Mouse (Mus musculus) intestine, embryonic 14.5 days (tissue): Measurements from ENCODE around the gene Zim1. TPM values are rescaled to one million over a fixed set of nuclear protein-coding genes. Genes with fewer than 3 reads are reported as not detected.

Experiments used
- ATAC-seq: fragments of 200-750 bp; cut with Nextera tagmentation; replicated peaks from 2 replicates; pipeline ENCODE4 v1.8.0; 2017; ENCODE audit warnings: low read depth, moderate number of reproducible peaks, moderate TSS enrichment, moderate library complexity; ENCODE audit not compliant: low FRiP score, low TSS enrichment
- DNase-seq: peaks from one replicate; pipeline ENCODE4 v3.0.0-alpha.2; 2018; ENCODE audit warnings: low spot score
- H3K27ac ChIP-seq: fragments of 300-500 bp; sonication (generic); 2 replicates; pipeline ENCODE4 v1.5.1; 2014; ENCODE audit warnings: low read depth, mild to moderate bottlenecking, control low read depth
- H3K27me3 ChIP-seq: fragments of 300-500 bp; sonication (generic); replicated peaks from 2 replicates; pipeline ENCODE4 v1.6.1; 2014; ENCODE audit warnings: low read length, control low read depth; ENCODE audit not compliant: control insufficient read depth, insufficient read depth
- H3K36me3 ChIP-seq: fragments of 300-500 bp; sonication (generic); 2 replicates; pipeline ENCODE4 v1.6.1; 2014; ENCODE audit warnings: low read length, control low read depth; ENCODE audit not compliant: control insufficient read depth, insufficient read depth
- H3K4me1 ChIP-seq: fragments of 300-500 bp; sonication (generic); replicated peaks from 2 replicates; pipeline ENCODE4 v1.6.1; 2014; ENCODE audit warnings: low read length, control low read depth, mixed read lengths; ENCODE audit not compliant: control insufficient read depth, insufficient read depth
- H3K4me2 ChIP-seq: fragments of 300-500 bp; sonication (generic); 2 replicates; pipeline ENCODE4 v1.6.1; 2014; ENCODE audit warnings: low read length
- H3K4me3 ChIP-seq: fragments of 300-500 bp; sonication (generic); 2 replicates; pipeline ENCODE4 v1.5.1; 2014; ENCODE audit warnings: low read depth, low read length, control low read depth, mixed read lengths
- H3K9ac ChIP-seq: fragments of 300-500 bp; sonication (generic); 2 replicates; pipeline ENCODE4 v1.6.1; 2014; ENCODE audit warnings: mild to moderate bottlenecking, low read length
- H3K9me3 ChIP-seq: fragments of 300-500 bp; sonication (generic); 2 replicates; pipeline ENCODE4 v1.6.1; 2016; ENCODE audit warnings: low read length, control low read depth; ENCODE audit not compliant: control insufficient read depth
- WGBS: fragments of 180-500 bp; shearing (Covaris S2); extraction: QIAGEN DNeasy Blood & Tissue Kit; methylation state at CpG from one replicate; pipeline ENCODE4 v1.1.7; 2014; 5-methylcytosine and 5-hydroxymethylcytosine counted together
- polyA plus RNA-seq: library from polyadenylated mRNA; unstranded; fragments of >200 nt; fragmentation: Nextera tagmentation; extraction: Ambion mirVana; gene quantifications from 2 replicates; pipeline ENCODE4 v1.2.1, GENCODE M21; 2014

Zim1 gene
- polyA plus RNA-seq, 1 experiment from 2014 or later, result 5.7 TPM

DNA sequence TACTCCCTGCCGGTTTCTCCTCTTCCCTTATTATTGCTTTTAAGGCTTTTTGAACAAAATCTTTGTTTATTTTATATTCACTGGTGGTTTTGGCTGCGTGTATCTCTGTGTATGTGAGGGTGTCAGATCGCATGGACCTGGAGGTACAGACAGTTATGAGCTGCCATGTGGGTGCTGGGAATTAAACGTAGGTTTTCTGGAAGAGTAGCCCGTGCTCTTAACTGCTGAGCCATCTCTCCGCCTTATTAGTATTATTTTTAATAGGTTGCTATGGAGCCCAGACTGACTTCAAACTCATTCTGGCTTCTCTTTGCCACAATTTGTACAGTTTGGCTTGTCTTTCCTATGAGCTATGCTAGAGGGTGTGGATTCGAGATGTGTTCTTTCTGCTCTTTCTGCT lies 32.8 kb downstream of the Zim1 start:
- 57% methylated on average over 7 of the region's 7 CpGs for WGBS
- no peaks in the 10 kb centered on the region for H3K4me1 ChIP-seq

DNA sequence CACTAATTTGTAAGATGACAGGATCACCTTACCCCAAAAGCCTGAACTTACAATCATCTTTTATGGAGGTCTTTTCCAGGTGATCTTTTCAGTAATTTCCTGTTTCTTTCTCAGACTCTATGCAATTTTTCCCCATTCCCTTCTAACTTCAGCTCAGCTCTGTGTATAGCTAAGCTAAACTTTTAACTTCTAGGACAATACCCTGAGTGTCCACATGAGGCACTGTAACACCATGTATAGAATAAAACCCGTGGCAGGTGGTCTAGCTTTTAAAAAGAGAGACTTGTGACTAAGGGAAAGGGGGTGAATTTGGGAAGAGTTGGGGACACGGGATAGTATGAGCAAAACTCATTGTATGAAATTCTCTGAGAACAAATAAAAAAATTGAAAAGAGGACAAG lies 36.6 kb downstream of the Zim1 start:
- H3K27ac ChIP-seq, result no peak overlapping the region
- ATAC-seq (0 out of 2 replicates have a peak, but pooled peaks have one; percentile 27), DNase-seq (no peak)
- no peaks in the 10 kb centered on the region for H3K4me1 ChIP-seq
- no peak overlapping the region for H3K4me3 ChIP-seq
- H3K36me3 ChIP-seq, result no peaks in the 10 kb centered on the region
- H3K27me3 ChIP-seq, result no peaks in the 10 kb centered on the region
- no peak overlapping the region for H3K9ac ChIP-seq
- WGBS, result 34% methylated on average over 2 of the region's 2 CpGs
- no peak overlapping the region for H3K4me2 ChIP-seq
- no peaks in the 10 kb centered on the region for H3K9me3 ChIP-seq

More for the DNA sequence above, 32.8 kb downstream of the Zim1 start:
- ATAC-seq (no peak), DNase-seq (no peak)
- Histone ChIP-seq H3K9me3 (no peaks in the 10 kb centered on the region), H3K27me3 (no peaks in the 10 kb centered on the region), H3K27ac (no peak overlapping the region), H3K36me3 (no peaks in the 10 kb centered on the region), H3K4me3 (no peak overlapping the region), H3K9ac (no peak overlapping the region), H3K4me2 (no peak overlapping the region)

DNA sequence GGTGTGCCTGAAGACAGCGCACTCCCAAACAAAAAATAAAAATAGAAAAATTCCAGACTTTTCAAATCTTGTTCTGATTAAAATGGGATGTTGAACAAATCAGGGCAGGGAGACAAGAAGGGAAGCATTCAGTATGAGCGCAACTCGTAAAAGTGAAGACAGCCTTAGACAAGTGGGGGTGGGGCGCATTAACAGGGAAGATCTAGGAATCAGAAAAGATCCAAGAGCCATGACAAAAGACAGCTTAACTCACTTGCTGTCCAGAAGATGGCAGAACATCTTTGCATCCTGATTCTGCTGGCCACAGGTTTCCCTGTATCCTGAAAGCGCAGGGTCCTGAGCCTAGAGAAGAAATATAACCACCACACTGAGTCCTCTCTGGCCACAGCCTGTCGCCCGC lies 37.6 kb downstream of the Zim1 start:
- Histone ChIP-seq H3K9ac (no peak overlapping the region), H3K4me1 (no peaks in the 10 kb centered on the region), H3K4me3 (no peak overlapping the region), H3K4me2 (no peak overlapping the region), H3K36me3 (no peaks in the 10 kb centered on the region), H3K9me3 (no peaks in the 10 kb centered on the region), H3K27ac (no peak overlapping the region), H3K27me3 (no peaks in the 10 kb centered on the region)
- DNase-seq (no peak), ATAC-seq (no peak)
- WGBS, result 91% methylated on average over 7 of the region's 7 CpGs

DNA sequence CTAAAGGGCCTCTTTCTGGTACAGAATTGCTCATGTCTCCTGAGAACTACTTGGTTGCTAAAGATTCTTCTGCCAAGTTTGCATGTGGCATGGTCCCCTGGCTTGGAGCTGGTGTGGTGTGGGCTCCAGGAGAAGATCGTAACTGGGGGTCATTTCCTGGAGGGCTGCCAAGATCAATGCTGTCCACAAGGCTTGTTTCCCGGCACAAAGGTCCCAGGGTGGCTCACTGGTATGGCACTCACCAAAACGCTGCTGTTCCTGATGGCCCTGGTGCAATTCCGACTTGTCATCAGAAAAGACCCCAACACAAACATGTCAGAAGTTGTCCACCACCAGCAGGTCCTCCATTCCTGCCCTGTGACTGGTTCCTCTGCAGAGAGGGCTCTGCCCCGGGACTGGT lies 44.1 kb downstream of the Zim1 start:
- Histone ChIP-seq H3K4me1 (no peaks in the 10 kb centered on the region), H3K4me2 (no peak overlapping the region), H3K27ac (no peak overlapping the region), H3K4me3 (no peak overlapping the region), H3K9ac (no peak overlapping the region), H3K9me3 (no peaks in the 10 kb centered on the region), H3K36me3 (no peaks in the 10 kb centered on the region), H3K27me3 (no peaks in the 10 kb centered on the region)
- DNase-seq, result no peak
- ATAC-seq, result no peak
- 80% methylated on average over 5 of the region's 5 CpGs for WGBS

DNA sequence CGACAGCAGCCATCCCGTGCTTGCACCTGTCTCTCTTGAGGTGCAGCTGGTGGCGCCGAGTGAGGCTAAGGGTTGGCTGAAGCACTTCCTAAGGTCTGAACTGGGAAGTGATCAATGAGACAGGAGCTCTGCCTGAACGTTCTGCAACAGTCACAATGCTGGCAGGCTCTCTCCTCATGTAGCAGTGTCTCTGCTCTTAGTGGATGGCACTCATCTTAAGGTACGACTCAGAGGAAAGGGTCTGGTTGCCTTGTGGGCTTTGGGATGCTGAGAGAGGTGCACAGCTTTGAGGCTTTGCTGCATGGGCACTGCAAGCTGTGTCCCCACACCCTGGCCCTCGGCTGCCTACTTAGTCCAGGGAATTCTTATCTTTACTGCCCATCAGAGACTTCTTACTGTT lies 45.0 kb downstream of the Zim1 start:
- Histone ChIP-seq H3K4me3 (no peak overlapping the region), H3K9ac (no peak overlapping the region), H3K9me3 (no peaks in the 10 kb centered on the region), H3K4me2 (no peak overlapping the region), H3K27me3 (no peaks in the 10 kb centered on the region), H3K36me3 (no peaks in the 10 kb centered on the region), H3K27ac (no peak overlapping the region), H3K4me1 (no peaks in the 10 kb centered on the region)
- ATAC-seq (no peak), DNase-seq (no peak)
- whole genome bisulfite sequencing, result 76% methylated on average over 7 of the region's 7 CpGs

DNA sequence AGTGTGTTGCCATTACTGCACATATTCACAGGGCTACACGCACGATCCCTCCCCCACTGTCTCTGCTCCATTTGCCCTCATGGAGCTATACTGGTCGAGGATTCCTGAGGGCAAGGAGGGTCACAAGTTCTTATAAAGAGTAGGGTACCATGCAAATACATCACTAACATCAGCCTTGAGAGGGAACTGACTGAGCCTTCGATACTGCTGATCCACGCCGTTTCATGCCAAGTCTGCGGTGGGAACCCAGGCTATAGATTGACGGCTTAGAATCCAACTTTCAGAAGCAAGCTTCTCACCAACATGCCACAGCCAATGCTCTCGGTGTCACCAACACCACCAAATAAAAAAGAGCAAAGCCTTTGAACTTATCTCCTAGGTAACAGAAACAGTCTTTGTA lies 45.7 kb downstream of the Zim1 start:
- Histone ChIP-seq H3K36me3 (no peaks in the 10 kb centered on the region), H3K27ac (no peak overlapping the region), H3K27me3 (no peaks in the 10 kb centered on the region), H3K4me2 (no peak overlapping the region), H3K4me3 (no peak overlapping the region), H3K9ac (no peak overlapping the region), H3K9me3 (no peaks in the 10 kb centered on the region), H3K4me1 (no peaks in the 10 kb centered on the region)
- ATAC-seq, result no peak
- no peak for DNase-seq
- WGBS, result 91% methylated on average over 9 of the region's 9 CpGs

DNA sequence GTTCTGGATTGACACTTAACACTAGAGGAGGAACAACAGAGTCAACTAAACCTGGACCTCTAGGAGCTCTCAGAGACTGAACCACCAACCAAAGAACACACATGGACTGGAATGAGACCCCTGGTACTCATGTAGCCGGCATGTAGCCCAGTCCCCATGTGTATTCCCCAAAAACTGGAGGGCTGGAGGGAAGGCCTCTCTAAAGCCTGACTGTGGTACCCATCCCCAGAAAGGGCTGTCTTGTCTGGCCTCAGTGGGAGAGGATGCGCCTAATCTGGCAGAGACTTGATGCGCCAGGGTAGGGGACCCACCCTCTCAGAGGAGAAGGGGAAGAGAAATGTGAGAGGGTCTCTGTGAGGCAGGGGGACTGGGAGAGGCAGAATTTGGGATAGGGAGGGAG lies 50.4 kb downstream of the Zim1 start:
- 92% methylated on average over 3 of the region's 3 CpGs for WGBS
- no peaks in the 10 kb centered on the region for H3K9me3 ChIP-seq
- no peak overlapping the region for H3K27ac ChIP-seq
- DNase-seq, result no peak
- H3K4me3 ChIP-seq, result no peak overlapping the region
- no peaks in the 10 kb centered on the region for H3K4me1 ChIP-seq
- ATAC-seq, result no peak
- no peak overlapping the region for H3K4me2 ChIP-seq
- no peak overlapping the region for H3K9ac ChIP-seq
- no peaks in the 10 kb centered on the region for H3K27me3 ChIP-seq
- no peaks in the 10 kb centered on the region for H3K36me3 ChIP-seq

DNA sequence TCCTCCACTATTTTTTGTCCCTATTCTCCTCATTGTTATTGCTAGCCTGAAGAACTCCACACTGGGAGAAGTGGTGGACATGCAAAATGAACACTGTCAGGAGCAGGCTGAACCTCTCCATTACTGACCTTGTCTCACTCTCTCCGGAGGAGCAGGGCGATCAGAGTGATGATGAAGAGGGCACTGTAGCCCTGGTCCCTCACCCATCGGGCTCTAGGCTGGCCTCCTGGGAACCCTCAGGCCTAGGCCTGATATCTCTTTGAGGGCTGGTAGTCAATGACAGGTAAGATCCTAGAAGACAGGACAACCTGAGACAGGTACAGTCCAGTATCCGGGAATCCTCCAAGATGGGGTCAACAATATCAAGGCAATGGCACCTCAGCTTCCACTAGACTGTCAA lies 58.2 kb downstream of the Zim1 start:
- H3K4me3 ChIP-seq, result no peak overlapping the region
- H3K27me3 ChIP-seq, result no peaks in the 10 kb centered on the region
- no peak for DNase-seq
- WGBS, result 95% methylated on average over 4 of the region's 4 CpGs
- no peak overlapping the region for H3K27ac ChIP-seq
- no peak for ATAC-seq
- H3K9ac ChIP-seq, result no peak overlapping the region
- no peaks in the 10 kb centered on the region for H3K36me3 ChIP-seq
- no peak overlapping the region for H3K4me2 ChIP-seq
- H3K9me3 ChIP-seq, result 0 out of 2 replicates have a peak, but pooled peaks cover 9% of the 10 kb centered on the region
- H3K4me1 ChIP-seq, result no peaks in the 10 kb centered on the region

DNA sequence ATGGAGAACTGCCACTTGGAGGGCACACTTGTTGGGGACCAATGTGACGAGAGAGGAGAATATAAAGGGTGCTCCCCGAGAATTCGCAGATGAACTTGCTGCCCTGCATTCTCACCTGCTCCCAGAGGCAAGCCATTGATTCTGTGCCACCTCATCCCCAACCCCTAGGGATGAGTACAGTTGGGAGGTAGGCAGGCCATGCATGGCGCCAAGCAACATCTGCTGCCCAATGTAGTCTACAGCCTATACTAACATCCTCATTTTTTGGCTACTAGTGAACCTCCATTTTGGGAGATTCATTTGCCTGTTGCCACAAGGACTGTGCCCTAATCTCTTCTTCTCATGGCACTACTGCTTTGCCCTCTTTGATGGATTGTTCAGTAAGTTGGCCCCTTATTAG lies 59.5 kb downstream of the Zim1 start:
- Histone ChIP-seq H3K4me2 (no peak overlapping the region), H3K4me3 (no peak overlapping the region), H3K4me1 (no peaks in the 10 kb centered on the region), H3K9me3 (0 out of 2 replicates have a peak, but pooled peaks cover 9% of the 10 kb centered on the region), H3K36me3 (no peaks in the 10 kb centered on the region), H3K27me3 (no peaks in the 10 kb centered on the region), H3K27ac (no peak overlapping the region), H3K9ac (no peak overlapping the region)
- DNase-seq, result no peak
- no peak for ATAC-seq
- WGBS, result 84% methylated on average over 4 of the region's 4 CpGs
